Mouse (Mus musculus): ENCODE data around the gene Zfp710.

Zfp710 gene

GRCm38 (mm10) chr7:80076961-80077716 lies 52.5 kb downstream of the Zfp710 start:
- no peak for DNase-seq (ENCODE audit: low read depth, low spot score)

DNA sequence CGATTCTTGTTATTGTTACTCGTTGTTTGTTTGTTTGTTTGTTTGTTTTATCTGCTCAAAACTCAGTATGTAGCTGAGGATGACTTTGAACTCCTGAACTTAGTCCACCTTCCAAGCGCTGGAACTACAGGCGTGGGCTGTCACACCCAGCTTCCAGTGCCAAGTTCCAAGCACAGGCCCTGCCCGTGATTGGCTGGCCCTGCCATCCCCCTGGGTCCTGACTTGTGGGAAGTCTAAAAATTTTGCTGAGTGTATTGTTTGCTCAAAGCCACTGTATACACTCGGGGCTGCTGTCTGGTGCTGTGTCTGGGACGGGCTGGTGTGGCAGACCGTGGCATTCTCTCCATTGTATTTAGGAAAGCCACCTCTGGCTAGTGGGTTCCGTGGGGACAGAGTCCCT lies 53.2 kb downstream of the Zfp710 start:
- no peak for DNase-seq (ENCODE audit: low read depth, low spot score)

- peak; percentile 70 for DNase-seq (ENCODE audit: low read depth, low spot score)
Observed at GRCm38 (mm10) chr7:80078792-80079301, 54.2 kb downstream of the Zfp710 start.

- no peak for DNase-seq (ENCODE audit: low read depth, low spot score)
Observed at GRCm38 (mm10) chr7:80081586-80082554, 57.3 kb downstream of the Zfp710 start.

DNA sequence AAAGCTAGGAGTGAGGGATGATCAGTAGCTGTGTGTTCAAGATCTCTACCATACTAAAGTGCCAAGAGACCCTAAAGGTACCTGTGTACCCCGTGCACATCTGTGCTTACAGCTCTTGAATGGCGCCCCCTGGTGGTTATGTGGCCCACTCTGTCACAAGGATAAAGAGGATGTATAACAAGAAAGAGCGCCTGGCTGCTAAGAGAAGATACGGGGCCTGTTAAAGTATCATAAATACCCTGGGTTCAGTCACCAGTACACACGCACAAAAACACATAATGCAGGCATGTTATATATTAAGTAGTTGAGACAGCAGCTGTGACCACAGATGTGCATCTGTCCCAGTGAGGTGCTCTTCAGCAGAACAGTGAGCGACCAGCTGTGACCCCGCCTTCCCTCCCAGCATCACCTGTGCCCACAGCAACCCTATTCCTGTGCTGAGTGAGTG lies 59.9 kb downstream of the Zfp710 start:
- DNase-seq (ENCODE audit: low read depth, low spot score): peak; percentile 85

DNA sequence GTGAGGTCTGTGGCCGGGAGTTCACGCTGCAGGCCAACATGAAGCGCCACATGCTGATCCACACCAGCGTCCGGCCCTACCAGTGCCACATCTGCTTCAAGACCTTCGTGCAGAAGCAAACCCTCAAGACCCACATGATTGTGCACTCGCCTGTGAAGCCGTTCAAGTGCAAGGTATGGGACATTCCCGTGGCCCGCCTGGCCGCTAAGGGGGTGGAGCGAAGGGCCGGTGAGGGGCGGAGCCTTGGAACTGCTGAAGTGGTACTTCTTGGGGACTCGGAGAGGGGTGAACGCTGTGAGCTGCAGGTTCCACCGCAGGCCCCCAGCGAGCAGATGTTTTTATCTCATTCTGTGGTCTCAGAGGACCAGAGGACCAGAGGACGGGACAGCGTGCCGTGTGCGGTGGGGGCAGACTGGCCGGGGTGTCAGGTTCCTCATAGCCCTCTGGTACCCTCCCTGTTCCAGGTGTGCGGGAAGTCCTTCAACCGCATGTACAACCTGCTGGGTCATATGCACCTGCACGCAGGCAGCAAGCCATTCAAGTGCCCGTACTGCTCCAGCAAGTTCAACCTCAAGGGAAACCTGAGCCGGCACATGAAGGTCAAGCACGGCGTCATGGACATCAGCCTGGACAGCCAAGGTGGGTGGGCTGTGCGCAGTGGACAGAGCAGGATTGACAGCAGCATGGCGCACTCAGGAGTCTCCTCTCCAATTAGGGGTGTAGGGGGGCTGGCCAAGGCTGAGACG lies 61.5 kb downstream of the Zfp710 start:
- DNase-seq (ENCODE audit: low read depth, low spot score): no peak

DNA sequence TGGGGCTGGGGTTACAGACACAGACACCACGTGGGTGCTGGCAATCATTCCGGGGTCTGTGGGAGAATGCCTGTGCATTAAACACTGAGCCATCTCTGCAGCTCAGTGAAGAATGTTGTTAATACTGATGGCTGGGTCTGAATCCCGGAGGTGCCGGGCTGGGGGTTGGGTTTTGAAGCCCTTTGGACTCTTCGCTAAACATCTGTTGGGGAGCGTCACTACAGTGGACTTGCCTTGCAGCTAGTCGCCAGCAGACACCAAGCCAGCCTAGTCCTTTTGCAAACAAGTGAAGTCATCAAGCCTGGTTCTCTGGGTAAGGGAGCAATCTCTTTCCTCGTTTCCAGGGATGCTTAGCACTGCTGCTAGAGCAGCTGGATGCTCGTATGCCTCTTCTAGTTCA lies 63.6 kb downstream of the Zfp710 start:
- DNase-seq (ENCODE audit: low read depth, low spot score): no peak

- DNase-seq (ENCODE audit: low read depth, low spot score): no peak
Observed at GRCm38 (mm10) chr7:80090191-80091003, 65.8 kb downstream of the Zfp710 start.

DNA sequence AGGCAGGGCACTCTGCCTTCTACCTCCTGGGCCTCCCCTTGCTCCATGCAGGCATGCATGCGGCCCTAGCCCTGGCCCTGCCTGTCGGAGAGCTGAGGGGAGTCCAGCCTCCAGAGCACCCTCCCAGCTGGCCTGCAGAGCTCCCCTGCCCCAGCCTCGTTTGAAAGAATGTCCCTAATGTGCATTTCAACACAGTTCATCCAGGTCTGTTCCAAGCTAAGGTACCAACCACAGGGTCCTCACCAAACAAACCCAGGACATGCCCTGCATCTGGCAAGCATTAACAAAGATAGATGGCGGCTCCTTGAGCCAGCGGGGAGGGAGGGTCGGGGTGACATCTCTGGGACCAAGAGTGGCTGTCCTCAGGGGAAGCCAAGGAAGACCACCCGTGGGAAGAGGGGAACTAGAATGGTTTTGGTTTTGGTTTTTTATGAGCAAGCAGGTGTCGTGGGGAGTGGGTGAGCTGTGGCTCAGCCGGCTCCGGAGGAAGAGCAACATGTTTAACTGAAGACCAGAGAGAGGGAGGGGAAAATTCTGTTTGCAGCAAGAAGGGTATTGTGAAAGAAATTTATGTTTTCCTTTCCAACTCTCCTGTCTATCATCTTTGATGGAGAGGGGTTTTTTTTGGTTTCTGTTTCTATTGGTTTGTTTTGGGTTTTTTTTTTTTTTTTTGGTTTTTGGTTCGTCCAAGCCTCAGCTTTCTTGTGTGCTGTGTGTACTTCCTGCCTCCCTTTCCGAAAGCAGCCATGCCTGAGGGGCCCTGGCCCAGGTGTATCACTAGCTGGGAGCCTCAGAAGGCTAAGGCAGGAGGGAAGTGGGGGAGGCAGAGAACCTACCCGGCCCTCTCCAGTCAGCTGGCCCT lies 66.6 kb downstream of the Zfp710 start:
- no peak for DNase-seq (ENCODE audit: low read depth, low spot score)

DNA sequence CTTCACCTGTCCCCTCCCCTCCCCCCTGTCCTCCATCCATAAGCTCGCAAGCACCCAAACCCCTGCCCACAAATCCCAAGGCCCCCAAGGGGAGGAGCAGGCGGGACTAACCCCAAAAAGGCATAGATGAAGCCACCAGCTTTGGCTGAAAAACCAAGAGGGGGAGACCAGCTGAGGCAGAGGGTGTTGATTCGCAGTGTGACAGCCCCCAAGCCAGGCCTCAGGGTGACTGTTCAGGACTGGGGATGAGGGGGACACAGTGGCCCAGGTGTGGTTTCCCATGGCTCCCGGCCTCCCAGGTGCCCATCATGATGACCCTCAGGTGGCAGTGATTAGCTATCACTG lies 67.2 kb downstream of the Zfp710 start:
- no peak for DNase-seq (ENCODE audit: low read depth, low spot score)

DNA sequence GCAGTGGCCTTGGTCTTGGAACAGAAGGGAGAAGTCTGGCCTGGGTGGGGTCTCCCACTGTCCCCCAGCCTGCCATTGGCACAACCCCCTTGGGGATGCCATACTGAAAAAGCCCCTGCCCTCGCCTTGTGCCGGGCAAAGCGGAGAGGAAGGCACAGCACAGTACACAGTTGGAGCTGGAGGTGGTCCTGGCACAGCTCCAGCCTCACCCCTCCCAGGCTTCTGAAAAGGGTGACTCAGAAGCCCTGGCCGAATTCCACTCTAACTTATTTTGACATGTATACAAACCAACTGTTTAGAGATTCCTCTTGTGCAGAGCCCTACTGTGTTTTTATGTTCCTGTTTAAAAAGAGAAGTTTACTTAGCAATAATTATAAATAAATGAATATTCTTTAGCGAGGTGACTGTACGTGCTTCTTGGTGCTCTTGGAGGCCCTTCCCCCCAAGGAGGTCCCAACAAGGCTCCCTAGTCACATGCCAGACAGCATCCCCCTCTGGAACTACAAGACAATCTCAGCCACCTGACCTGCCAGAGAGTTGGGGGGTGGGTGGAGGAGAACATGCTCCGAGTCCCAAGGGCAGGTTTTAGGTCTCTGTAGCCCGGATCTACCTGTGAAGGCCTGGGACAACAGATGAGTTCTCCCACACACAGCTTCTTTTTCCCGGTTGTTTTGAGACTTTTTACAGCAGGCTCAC lies 67.9 kb downstream of the Zfp710 start:
- DNase-seq (ENCODE audit: low read depth, low spot score): no peak

- DNase-seq (ENCODE audit: low read depth, low spot score): no peak
Observed at GRCm38 (mm10) chr7:80094481-80094880, 69.9 kb downstream of the Zfp710 start.

- DNase-seq (ENCODE audit: low read depth, low spot score): no peak
Observed at GRCm38 (mm10) chr7:80095598-80096309, 71.1 kb downstream of the Zfp710 start.

- DNase-seq (ENCODE audit: low read depth, low spot score): no peak
Observed at GRCm38 (mm10) chr7:80098389-80098976, 73.9 kb downstream of the Zfp710 start.

DNA sequence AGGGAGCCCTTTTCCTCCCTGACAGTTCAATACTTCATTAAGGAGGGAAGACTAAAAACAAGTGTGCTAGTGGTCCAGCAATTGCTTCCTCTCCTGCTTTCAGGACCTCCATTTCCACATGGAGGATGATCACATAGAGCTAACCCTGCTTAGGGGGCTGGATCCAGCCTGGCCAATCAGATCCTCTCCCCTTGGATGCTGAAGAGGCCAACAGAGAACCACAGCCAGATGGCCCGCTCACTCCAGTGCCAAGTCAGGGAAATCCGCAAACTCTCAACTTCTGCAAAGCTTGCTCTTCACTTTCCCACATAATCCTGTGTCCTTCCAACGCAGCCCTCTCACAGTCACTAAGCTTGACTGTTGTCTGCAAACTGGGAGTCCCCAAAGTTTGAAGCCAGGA lies 78.7 kb downstream of the Zfp710 start:
- no peak for DNase-seq (ENCODE audit: low read depth, low spot score)

DNA sequence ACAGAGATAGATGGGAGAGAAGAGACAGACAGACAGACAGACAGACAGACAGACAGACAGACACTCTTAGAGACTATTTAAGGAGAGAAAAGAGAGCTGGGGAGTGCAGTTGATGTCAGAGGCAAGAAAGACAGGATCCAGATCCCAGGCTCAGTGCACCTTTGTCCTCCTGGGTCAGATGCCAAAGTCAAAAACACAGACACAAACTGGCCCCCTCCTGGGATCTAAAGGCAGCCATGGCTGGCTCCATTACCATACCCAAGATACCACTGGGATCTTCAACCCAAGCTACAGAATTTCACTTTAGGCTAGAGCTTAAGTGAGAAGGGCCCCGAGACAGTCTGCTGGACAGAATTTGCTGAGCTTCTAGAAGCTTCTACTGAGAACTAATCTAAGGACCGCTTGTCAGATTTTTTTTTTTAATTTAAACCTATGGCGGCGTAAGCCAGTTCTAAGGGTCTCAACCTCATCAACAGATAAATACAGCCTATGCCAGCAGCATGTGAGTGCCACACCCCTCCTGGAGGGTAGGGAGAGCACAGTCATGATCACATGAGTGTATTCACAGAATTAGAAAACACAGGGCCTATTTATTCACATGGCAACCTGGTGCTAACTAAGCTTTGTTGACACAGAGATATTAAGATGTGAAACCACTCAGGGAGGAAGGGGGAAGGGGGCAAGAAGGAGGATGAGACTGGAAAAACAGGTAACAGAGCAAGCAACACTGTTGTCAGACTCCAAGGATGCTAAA lies 81.2 kb downstream of the Zfp710 start:
- no peak for DNase-seq (ENCODE audit: low read depth, low spot score)

GRCm38 (mm10) chr7:80106441-80106840 lies 81.8 kb downstream of the Zfp710 start:
- no peak for DNase-seq (ENCODE audit: low read depth, low spot score)
